Mouse (Mus musculus) regulatory T cell (primary cell): ENCODE measurements around the gene Retreg1.

Source experiments
- in situ Hi-C: fragments of 300-600 bp; cut with MboI, MseI; formaldehyde crosslinking; loops from one replicate; pipeline ENCODE4 v1.15.1; 2025; ENCODE audit warnings: high pct_unique_total_duplicates

Gene Retreg1

GRCm38 (mm10) chr15:25995521-25995920, 152.5 kb downstream of the Retreg1 start:
- in situ Hi-C loops: loop anchor here (5.0 kb wide), 1 partner anchor 373 kb away; the partner anchor contains the start of gene Myo10

GRCm38 (mm10) chr15:25999545-25999944, 156.6 kb downstream of the Retreg1 start:
- in situ Hi-C loops: loop anchor here (5.0 kb wide), 1 partner anchor 377 kb away; the partner anchor contains the start of gene Myo10

GRCm38 (mm10) chr15:26008621-26009020, 165.6 kb downstream of the Retreg1 start:
- in situ Hi-C loops: no loop called here

GRCm38 (mm10) chr15:26012891-26013290, 169.9 kb downstream of the Retreg1 start:
- in situ Hi-C loops: no loop called here

- in situ Hi-C loops: no loop called here
Observed at GRCm38 (mm10) chr15:26015979-26016665, 173.1 kb downstream of the Retreg1 start.

GRCm38 (mm10) chr15:26021721-26022120, 178.7 kb downstream of the Retreg1 start:
- in situ Hi-C loops: no loop called here

GRCm38 (mm10) chr15:26022636-26023035, 179.7 kb downstream of the Retreg1 start:
- in situ Hi-C loops: no loop called here
